In the genomic region with DNA sequence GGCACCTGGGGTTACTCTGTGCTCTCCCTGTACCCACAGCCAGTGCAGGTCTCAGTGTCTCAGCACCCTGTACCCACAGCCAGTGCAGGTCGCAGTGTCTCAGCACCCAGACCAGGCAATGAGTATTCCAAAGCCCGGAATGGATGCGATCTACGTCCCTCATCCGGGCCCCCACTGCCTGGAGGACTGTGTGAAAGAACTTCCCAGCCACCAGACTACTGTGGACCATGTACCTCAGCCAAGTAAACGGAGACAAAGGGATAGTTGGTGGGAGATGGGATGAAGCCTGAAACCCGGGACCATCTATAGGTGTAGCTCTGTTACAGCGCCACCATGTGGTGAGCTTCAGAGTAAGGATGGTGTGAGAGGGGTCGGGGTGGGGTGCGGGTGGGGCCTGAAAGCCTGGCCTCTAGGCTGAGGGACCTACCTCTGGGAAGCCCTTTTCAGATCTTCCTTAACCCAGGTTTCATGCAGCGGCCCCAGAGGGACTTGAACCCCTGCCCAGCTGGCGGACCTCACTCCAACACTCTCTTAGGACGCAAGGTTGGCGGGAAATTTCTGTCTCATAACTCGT, we compare ENCODE assay signal across 8 mouse cellular contexts. TPM values are rescaled to one million over a fixed set of nuclear protein-coding genes. Genes with fewer than 3 reads are reported as not detected.
DNase-seq lines count a peak whose midpoint lies in the region.

No protein-coding gene starts in this region.

- no peak overlapping the region for H3K4me3 ChIP-seq in limb, embryonic 10.5 days

- 55% methylated on average over 15 of the region's 15 CpGs for WGBS in limb, embryonic 10.5 days

- H3K27ac ChIP-seq in limb, embryonic 10.5 days, result peak overlapping the region; percentile 58; the same call in 1 of the 2 replicates

- H3K36me3 ChIP-seq in limb, embryonic 10.5 days, result no peaks in the 10 kb centered on the region

- H3K4me1 ChIP-seq in limb, embryonic 10.5 days, result peaks cover 16% of the 10 kb centered on the region

- no peaks in the 10 kb centered on the region for H3K9me3 ChIP-seq in limb, embryonic 10.5 days (replicated peaks)

- peak; percentile 88 for DNase-seq in heart, adult 11 months
- DNase-seq in heart, adult 8-10 months (ENCODE audit: low spot score), result no peak
- peak; percentile 52 for DNase-seq in retina, postnatal 1 day
- DNase-seq in retina, embryonic 14.5 days (ENCODE audit: low spot score), result no peak
- DNase-seq in limb, embryonic 10.5 days (ENCODE audit: low spot score), result peak; percentile 49
- no peak for DNase-seq in ovary, postnatal 36 days (ENCODE audit: low spot score)
- DNase-seq in adrenal gland, postnatal 4 days (ENCODE audit: low spot score in 2 of 2), result no peak
- no peak for DNase-seq in layer of hippocampus, adult 9-10 months (ENCODE audit: low spot score)

- H3K27me3 ChIP-seq in limb, embryonic 10.5 days (ENCODE audit: low read depth, poor library complexity, severe bottlenecking), result no peaks in the 10 kb centered on the region

RNA-seq across cellular contexts. Expression of a gene that starts 38.0 kb away (rescaled TPM):
- total RNA-seq in heart, adult 8-10 months (2022), result 10 to 100 TPM; 18.8 to 21.3 (median 20.1) TPM
- 163 and 166 TPM in 2 replicates for polyA plus RNA-seq in limb, embryonic 10.5 days (2016; fragmentation: Nextera tagmentation; extraction: Ambion mirVana)
- total RNA-seq in adrenal gland, postnatal 4 days (2021), result 10 to 100 TPM; 48.8 to 57.6 TPM

Comparison
In these comparisons a context has a peak if more than half of its experiments do, and no peak if none do; other contexts are left out.
1. DNase-seq: peak in heart, adult 11 months (single experiment), retina, postnatal 1 day (single experiment) and limb, embryonic 10.5 days (single experiment); none in heart, adult 8-10 months (single experiment), retina, embryonic 14.5 days (single experiment), ovary, postnatal 36 days (single experiment), adrenal gland, postnatal 4 days (0 of 2) and layer of hippocampus, adult 9-10 months (single experiment).